Mouse (Mus musculus) ovary, postnatal 10 days (tissue): Measurements from ENCODE around the gene Speg.
A peak's percentile ranks its signal among the peaks of the same experiment; 100 is the strongest.

Experiments used
- DNase-seq: peaks from one replicate; pipeline ENCODE4 v3.0.0; 2022; ENCODE audit warnings: low spot score

Speg gene

DNA sequence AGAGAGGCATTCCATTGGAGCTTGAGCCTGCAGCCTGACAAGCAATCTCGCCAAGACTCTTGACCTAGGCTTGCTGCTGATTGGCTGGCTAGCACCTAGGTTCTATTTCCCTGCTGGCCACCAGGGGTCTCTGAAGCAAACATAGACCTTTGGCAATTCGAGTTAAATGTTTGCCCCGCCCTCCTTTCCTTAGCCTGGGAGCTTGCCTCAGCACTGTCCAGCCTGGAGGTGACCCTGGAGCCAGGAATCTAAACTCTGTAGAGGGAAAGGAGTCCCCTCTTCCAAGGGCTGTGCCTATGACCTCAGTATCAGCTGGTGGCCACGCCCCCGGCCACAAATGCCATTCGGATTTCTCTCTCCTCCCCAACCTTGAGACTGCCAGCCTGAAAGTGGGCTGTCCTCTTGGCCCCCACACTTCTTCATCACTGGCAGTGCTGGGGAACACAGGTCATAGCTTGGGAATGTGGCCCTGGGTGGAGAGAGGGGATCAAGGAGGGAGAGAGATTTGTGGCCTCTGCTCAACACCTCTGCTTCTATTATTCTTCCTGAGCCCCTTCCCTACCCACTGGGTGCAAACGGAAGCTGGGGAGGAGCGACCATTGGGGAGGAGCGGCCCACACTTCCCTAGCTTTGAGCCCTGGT lies 23.8 kb downstream of the Speg start:
- DNase-seq, result no peak

DNA sequence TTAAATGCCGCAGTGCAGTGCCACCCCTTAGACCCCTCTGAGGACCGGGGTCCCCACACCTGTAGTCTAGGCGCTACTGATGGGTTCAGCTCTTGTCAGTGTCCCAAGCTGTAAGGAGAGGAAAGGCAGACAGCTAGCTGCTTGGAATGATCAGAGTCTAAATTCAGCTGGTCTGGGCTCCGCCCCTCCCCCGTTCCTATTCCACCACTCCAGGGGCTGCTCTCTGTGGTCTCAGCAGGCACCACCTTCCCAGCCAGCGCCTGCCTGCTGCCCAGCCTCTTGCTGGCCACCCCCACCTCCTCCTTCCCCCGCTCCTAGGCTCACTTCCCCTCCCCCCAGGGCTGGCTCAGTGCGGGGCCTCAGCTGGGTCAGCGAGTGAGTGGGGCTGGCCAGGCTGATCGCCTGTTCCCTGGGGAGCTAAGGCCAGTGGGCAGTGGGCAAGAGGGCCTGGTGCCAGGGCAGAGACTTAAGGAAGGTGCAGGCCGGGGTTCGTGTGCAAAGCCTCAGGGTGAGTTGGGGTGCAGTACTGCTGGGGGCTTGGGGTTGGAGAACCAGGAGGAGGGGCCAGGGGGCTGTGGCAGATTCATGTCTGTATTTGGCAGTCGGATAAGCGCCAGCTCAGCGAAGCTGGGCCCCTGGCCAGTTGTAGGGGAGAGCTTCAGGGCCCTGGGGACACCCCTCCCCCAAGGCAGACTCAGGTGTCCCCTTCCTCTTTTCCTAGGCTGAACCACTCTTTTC lies 24.8 kb downstream of the Speg start:
- DNase-seq, result no peak

DNA sequence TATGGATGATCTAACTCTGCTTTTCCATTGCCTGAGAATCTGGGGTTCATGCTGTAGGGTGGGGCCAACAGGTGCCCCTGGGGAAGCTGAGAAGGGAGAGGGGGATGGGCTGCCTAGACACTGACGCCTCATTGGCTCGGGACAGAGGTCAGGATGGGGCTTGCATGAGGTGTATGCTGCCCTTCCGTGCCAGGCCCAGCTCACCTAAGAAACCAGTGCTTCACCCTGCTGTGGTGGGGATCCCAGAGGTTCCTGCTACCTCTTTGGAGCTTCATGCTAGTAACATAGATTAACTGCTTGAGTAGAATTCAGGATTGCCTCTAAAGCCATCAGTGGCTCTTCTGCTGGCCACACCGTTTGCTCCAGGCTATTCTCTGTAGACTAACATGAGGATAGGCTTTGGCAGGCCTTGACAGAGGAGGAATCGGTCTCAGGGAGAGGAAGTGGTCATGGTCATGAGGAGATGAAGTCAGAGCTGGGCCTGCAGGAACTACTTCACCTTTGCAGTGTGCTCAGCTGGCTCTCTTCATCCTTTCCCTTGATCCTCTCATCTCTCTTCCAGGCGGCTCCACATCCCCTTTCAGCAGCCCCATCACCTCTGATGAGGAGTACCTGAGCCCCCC lies 25.5 kb downstream of the Speg start:
- DNase-seq, result no peak

DNA sequence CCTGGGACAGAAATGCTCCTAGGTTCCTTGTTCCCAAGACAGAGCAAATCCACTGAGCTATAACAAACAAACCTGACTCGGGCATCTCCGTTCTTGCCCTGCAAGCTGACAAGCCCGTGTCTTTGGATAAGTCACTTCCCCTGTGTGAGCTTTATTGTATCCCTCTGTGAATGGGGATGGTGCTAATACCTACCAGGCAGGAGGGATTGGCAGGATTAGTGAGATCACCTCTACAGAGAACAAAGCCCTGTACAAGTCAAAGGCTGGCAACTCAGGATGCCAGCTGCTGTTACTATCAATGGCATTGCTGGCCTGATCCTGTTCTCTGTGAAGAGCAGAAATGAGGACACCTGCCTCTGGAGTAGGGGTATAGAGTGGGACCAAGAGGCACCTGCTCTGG lies 30.4 kb downstream of the Speg start:
- no peak for DNase-seq

DNA sequence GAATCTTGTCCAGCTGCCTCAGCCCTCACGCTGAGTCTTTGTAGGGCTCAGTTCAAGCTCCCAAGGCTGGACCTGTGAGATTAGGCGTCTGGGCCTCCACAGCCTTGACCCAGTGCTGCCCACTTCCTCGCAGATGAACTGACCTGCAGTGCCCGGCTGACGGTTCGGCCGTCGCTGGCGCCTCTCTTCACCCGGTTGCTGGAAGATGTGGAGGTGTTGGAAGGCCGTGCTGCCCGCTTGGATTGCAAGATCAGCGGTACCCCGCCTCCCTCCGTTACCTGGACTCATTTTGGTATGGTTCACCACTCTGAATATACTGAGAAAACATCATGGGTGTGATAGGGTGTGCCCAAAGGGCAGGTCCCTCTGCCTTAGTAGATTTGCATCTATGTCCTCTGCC lies 31.1 kb downstream of the Speg start:
- DNase-seq, result no peak

DNA sequence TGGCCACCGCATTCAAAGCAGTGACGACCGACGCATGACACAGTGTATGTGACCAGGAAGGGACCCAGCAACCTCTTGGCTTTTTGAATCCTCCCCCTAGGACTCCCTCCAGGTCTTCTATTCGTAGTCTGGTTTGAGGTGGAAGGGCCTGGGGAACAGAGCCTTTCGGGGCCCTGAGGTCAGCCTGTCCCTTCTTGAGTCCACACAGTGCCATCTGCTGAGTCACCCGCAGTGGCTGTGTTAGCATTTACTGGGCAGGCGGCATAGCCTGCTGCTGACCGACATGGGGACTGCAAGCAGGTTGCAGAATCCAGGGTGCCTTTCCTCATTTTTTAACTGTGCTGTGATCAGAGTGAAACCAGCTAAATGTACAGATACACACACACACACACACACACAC lies 32.0 kb downstream of the Speg start:
- DNase-seq, result no peak

DNA sequence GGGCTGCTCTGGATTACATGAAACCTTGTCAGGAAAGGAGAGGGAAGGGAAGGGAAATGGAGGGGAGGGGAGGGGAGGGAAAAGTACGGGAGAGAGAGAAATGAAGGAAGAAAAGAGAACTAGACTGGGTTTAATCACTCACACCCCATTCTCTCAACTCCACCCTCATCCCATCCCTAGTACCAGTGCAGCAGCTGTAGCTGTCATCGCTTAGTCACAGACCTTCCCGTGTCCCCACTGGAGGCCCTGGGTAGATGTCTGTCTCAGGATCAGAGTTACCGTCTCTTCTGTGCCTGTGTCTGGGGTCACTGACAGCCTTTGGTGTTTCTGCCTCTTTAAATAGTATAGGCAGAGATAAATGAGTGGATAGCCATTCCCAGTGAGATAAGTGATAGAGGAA lies 33.1 kb downstream of the Speg start:
- DNase-seq, result no peak

DNA sequence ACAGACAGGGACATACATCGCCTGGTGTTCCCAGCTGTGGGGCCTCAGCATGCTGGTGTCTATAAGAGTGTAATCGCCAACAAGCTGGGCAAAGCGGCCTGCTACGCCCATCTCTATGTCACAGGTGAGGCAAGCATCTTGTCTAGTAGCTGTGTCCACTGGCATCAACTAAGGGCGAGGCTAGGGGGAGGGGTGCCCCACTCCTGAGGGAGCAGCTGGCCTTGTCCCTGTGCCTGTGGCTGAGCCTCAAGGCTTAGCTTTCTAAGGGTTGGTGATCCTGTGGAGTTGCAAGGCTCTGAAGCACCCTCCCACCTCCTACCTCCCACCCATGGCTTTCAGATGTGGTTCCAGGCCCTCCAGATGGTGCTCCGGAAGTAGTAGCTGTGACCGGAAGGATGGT lies 34.9 kb downstream of the Speg start:
- DNase-seq, result no peak

DNA sequence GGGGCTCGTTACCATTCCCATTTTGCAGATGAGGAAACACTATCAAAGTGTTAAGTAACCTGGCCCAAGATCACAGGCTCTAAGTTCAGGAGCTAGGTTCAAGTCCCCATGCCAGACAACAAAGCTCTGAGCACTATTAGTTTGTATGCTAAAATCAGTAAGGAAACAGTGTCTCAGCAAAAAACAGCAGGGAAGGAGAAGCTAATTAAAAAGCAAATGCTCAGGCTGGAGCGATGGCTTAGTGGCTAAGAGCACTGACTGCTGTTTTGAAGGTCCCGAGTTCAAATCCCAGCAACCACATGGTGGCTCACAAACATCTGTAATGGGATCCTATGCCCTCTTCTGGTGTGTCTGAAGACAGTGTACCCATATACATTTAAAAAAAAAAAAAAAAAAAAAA lies 37.1 kb downstream of the Speg start:
- no peak for DNase-seq

DNA sequence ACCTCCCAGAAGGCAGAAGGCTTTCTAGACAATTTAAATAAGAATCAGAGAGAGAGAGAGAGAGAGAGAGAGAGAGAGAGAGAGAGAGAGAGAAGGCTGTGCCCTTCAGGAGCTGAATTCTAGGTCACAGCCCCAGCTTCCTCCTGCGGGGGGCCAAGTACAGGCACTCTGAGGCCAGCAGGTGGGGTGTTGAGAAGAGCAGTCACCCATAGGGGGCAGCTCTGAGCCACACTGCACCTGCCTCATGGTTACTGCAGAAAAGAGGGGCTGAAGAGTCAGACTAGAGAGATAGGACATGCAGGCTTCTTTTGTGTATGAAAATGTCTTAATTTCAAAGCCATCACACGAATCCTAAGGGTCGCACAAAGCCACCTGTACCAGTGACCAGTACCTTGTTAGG lies 38.7 kb downstream of the Speg start:
- DNase-seq, result no peak

DNA sequence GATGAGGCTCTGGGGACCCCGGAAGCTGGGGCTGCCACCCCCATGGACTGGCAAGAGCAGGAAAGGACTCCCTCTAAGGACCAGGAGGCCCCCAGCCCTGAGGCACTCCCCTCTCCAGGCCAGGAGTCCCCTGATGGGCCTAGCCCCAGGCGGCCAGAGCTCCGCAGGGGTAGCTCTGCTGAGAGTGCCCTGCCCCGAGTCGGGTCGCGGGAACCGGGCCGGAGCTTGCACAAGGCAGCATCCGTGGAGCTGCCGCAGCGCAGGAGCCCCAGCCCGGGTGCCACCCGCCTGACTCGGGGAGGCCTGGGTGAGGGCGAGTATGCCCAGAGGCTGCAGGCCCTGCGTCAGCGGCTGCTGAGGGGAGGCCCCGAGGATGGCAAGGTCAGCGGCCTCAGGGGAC lies 46.7 kb downstream of the Speg start:
- DNase-seq, result no peak

DNA sequence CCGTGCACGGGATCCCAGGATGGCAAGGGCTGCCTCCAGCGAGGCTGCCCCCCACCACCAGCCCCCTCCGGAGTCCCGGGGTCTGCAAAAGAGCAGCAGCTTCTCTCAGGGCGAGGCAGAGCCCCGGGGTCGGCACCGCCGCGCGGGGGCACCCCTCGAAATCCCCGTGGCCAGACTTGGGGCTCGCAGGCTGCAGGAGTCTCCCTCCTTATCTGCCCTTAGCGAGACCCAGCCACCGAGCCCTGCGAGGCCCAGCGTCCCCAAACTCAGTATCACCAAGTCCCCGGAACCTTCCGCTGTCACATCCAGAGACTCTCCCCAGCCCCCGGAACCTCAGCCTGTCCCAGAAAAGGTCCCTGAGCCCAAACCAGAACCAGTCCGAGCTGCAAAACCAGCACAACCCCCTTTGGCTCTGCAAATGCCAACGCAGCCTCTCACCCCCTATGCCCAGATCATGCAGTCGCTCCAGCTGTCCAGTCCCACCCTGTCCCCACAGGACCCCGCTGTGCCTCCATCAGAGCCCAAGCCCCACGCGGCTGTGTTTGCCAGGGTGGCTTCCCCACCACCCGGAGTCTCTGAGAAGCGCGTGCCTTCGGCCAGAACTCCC lies 47.2 kb downstream of the Speg start:
- no peak for DNase-seq

DNA sequence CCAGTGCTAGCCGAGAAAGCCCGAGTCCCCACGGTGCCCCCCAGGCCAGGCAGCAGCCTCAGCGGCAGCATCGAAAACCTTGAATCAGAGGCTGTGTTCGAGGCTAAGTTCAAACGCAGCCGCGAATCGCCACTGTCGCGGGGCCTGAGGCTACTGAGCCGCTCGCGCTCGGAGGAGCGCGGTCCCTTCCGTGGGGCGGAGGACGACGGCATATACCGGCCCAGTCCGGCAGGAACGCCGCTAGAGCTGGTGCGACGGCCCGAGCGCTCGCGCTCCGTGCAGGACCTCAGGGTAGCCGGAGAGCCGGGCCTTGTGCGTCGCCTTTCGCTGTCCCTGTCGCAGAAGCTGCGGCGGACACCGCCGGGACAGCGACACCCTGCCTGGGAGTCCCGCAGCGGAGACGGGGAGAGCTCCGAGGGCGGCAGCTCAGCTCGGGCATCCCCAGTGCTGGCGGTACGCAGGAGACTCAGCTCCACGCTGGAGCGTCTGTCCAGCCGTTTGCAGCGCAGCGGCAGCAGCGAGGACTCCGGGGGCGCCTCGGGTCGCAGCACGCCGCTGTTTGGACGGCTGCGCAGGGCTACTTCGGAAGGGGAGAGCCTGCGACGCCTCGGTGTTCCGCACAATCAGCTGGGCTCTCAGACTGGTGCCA lies 47.9 kb downstream of the Speg start:
- DNase-seq, result no peak

DNA sequence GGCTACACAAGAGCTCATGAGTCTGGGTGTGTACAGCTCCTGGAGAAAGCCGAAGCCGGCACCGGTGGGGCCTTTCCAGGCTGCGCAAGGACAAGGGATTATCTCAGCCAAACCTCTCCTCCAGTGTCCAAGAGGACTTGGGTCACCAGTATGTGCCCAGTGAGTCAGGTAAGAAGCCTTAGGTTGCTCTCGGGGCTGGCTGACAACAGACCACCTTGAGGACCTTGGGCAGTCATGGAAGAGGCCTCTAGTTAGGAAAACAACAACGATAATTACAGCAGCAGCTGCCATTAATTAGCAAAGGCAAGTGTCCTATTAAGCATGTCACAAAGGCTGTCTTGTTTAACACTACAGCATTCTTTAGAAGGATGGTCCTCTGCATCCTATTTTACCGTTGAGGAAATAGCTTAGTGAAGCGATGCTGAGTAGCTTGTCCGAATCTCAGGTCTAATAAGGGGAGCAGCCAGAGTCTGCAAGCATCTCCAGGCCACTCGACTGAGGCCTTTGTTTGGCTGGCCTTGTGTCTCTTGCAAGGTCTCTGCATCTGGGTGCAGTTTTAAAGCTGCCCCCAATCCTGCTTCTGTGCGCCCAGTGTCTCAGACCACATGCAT lies 48.8 kb downstream of the Speg start:
- DNase-seq, result no peak

DNA sequence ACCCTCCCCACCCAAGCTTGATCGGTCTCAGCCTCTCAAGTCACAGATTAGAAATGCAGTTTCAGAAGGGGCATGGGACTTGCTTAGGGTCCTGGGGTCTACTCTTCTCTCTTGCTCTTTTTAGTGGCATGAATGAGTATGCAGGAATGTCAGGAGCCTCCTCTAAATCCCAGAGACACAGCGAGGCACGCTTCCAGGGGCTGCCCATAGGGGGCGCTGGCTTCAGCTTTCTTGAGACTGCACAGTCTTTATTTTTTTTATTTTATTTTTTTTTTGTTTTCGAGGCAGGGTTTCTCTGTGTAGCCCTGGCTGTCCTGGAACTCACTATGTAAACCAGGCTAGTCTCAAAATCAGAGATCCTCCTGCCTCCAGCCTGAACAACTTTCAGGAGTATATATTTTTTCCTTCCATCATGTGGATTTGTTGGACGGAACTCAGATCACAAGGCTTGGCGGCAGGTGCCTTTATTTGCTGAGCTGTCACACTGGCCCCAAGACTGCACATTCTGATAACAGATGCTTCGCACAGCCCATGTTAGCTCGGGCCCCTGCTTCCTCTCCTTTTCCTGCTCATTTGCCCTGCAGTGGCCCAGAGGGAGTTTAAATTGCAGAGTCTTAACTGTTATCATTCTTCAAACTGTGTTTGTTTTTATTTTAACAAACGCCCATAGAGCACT lies 50.8 kb downstream of the Speg start:
- DNase-seq, result no peak

DNA sequence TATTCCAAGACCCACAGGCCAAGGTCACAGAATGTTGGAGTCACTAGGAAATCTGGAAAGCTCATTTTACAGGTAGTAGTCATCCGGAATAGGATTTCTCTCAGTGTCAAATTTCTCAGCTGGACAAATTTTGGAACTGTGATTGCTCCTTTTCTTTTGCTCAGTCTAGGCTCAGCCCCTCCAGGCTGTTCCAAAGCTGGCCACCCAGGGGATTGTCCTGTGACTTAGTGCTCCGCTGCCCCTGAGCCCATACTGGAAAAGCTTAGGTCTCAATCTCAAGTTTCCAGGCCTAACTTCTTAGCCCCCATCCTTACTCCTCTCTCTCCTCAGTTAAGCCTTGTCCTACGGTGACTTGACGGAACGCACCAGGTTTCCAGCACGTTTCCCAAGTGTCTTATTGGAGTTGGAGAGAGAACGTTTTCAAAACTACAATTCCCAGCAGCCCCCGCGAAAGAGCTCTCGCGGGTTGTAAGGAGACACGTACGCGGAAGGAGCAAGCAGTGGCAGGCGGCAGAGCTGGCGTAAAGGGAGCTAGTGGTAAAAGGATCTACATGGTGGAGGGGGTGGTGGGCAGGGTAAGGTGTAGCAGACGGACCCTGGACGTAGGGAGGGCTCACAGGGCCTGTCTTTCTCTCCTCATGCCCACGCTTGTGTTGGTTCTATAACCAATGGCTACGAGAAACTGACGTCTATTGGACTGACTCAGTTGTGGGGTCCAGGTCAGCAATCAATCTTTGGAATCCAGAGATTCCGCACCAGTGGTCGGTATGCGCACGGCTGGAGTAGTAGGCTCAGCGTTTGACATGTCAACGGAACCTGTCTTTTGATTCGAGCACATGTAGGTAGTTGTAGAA lies 60.6 kb downstream of the Speg start, which contains the start of gene Gmppa:
Gene Gmppa, plus strand, starts transcription at position 456 of the 854 bp plus-strand sequence.
- peak; percentile 56 for DNase-seq

DNA sequence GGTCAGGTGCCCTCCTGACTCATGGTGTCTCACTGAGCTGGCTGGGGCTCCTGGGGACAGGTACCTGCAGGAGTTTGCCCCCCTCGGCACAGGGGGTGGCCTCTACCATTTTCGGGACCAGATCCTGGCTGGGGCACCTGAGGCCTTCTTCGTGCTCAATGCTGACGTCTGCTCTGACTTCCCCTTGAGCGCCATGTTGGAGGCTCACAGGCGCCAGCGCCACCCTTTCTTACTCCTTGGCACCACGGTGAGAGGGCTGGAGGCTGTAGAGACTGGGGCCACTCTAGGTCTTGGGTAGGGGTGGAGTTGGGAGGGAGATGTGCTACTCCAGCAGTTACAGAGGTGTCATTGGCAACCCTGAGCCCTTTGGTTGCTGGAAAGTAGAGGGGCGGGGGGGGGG lies 63.7 kb downstream of the Speg start:
- DNase-seq, result no peak

DNA sequence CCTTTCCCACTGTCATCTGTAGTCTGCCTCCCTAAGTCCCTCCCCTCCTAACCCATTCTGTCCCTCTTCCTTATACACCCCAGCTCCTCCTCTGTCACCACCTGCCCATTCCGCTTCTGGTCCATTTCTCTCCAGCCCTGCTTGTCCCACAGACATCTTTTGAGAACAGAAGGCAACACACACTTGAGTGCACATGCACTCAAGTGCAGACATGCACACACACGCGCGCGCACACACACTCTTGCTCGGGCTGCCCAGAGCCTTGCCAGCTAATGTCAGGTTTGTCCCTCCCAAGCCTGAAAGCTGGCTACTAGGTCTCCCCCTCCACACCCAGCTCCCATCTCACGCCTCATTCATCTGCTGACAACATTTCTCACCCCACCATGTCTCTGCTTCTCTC lies 65.6 kb downstream of the Speg start:
- no peak for DNase-seq

DNA sequence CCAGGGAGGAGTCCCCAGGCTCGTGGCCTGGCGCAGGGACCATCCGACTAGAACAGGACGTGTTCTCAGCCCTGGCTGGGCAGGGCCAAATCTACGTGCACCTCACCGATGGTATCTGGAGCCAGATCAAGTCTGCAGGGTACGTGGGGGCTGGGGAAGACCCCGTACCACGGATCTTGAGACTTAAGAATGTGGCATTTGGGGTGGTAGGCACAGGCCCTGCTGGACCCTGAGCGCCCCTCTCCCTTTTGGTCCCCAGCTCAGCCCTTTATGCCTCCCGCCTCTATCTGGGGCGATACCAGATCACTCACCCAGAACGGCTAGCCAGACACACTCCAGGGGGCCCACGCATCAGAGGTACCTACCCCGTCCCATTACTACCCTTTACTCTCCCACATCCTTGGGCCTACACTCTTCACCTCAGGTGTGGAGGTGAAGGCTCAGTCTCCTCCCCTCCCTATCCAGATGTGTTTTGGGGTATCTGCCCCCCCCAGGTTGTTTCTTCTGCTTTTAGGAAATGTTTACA lies 66.4 kb downstream of the Speg start:
- DNase-seq, result no peak

DNA sequence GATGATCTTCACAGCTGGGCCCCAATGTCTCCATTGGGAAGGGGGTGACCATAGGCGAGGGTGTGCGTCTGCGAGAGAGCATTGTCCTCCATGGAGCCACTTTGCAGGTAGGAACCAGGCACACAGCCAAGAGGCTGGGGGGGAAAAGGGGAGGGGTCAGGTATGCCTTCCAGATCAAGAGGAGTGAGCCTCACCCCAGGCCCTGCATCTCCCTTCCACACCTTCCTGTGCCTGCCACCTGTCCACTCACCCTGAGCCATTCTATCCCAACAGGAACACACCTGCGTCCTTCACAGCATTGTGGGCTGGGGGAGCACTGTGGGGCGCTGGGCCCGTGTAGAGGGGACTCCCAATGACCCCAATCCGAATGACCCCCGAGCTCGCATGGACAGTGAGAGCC lies 67.1 kb downstream of the Speg start:
- no peak for DNase-seq
